Mouse (Mus musculus): ENCODE measurements around the gene Tom1l2.

Gene Tom1l2

GRCm38 (mm10) chr11:60352559-60353411 is at the start of gene Tom1l2, which contains the start of gene Drc3:
TSS of gene Tom1l2 (minus strand) at chr11:60352905.
TSS of gene Drc3 (plus strand) at chr11:60353329.
- DNase-seq = peak; percentile 99 to 100

- DNase-seq = no peak
These were observed 44.5 kb upstream of the Tom1l2 start for GRCm38 (mm10) chr11:60397172-60397571.

- peak; percentile 51 for DNase-seq
These were observed 43.8 kb upstream of the Tom1l2 start for GRCm38 (mm10) chr11:60396546-60396945.

GRCm38 (mm10) chr11:60391346-60391745 is 38.6 kb upstream of the Tom1l2 start:
- no peak for DNase-seq

- no peak for DNase-seq
These were observed 35.2 kb upstream of the Tom1l2 start for GRCm38 (mm10) chr11:60387944-60388343.

GRCm38 (mm10) chr11:60385946-60386345 is 33.2 kb upstream of the Tom1l2 start:
- DNase-seq = no peak

GRCm38 (mm10) chr11:60384762-60385421 is 32.2 kb upstream of the Tom1l2 start:
- DNase-seq = peak in 1 of 2 experiments; percentile 21

GRCm38 (mm10) chr11:60383518-60383917 is 30.8 kb upstream of the Tom1l2 start:
- no peak for DNase-seq

- no peak for DNase-seq
These were observed 21.8 kb upstream of the Tom1l2 start for GRCm38 (mm10) chr11:60374481-60374880.

GRCm38 (mm10) chr11:60370431-60370830 is 17.7 kb upstream of the Tom1l2 start:
- DNase-seq = no peak

GRCm38 (mm10) chr11:60369448-60369847 is 16.7 kb upstream of the Tom1l2 start:
- no peak for DNase-seq

- no peak for DNase-seq
These were observed 16.2 kb upstream of the Tom1l2 start for GRCm38 (mm10) chr11:60368909-60369308.

- no peak for DNase-seq
These were observed 14.6 kb upstream of the Tom1l2 start for GRCm38 (mm10) chr11:60367256-60367655.

- peak in 1 of 2 experiments; percentile 31 for DNase-seq
These were observed 13.7 kb upstream of the Tom1l2 start for GRCm38 (mm10) chr11:60366239-60367019.

- peak in 1 of 2 experiments; percentile 24 for DNase-seq
These were observed 8.0 kb upstream of the Tom1l2 start for GRCm38 (mm10) chr11:60360631-60361201.

GRCm38 (mm10) chr11:60359936-60360335 is 7.2 kb upstream of the Tom1l2 start:
- DNase-seq = no peak

- no peak for DNase-seq
These were observed 6.4 kb upstream of the Tom1l2 start for GRCm38 (mm10) chr11:60359138-60359537.

GRCm38 (mm10) chr11:60358548-60358947 is 5.8 kb upstream of the Tom1l2 start:
- DNase-seq = peak in 1 of 2 experiments; percentile 23

GRCm38 (mm10) chr11:60357116-60357515 is 4.4 kb upstream of the Tom1l2 start:
- no peak for DNase-seq

GRCm38 (mm10) chr11:60355952-60356351 is 3.2 kb upstream of the Tom1l2 start:
- no peak for DNase-seq

GRCm38 (mm10) chr11:60351925-60352371 is 757 bp downstream of the Tom1l2 start:
- DNase-seq = peak; percentile 30 to 50

- DNase-seq = peak in 1 of 2 experiments; percentile 20
These were observed 1.3 kb downstream of the Tom1l2 start for GRCm38 (mm10) chr11:60351388-60351787.

GRCm38 (mm10) chr11:60346537-60346936 is 6.2 kb downstream of the Tom1l2 start:
- DNase-seq = peak; percentile 38 to 63

All from kidney, postnatal 4 days (tissue).